Mouse (Mus musculus) hindbrain, embryonic 12.5 days (tissue): ENCODE data around the gene Spef1. TPM values are rescaled to one million over a fixed set of nuclear protein-coding genes. Genes with fewer than 3 reads are reported as not detected.

Experiments
- polyA plus RNA-seq: library from polyadenylated mRNA; unstranded; fragments of >200 nt; fragmentation: Nextera tagmentation; extraction: Ambion mirVana; gene quantifications from 2 replicates; pipeline ENCODE4 v1.2.1, GENCODE M21; 2016

Spef1 gene
- polyA plus RNA-seq, 1 experiment from 2014 or later = 8.9 TPM

Other genes with a start within 250 kb of the Spef1 start
- 10.8 and 14.9 TPM in 2 replicates for gene Gfra4, start 144.2 kb downstream of the Spef1 start, polyA plus RNA-seq
- 2.3 and 4.3 TPM in 2 replicates for gene Adam33, start 123.5 kb downstream of the Spef1 start, polyA plus RNA-seq
- gene Siglec1, start 100.5 kb downstream of the Spef1 start, polyA plus RNA-seq = 0.08 and 0.20 TPM in 2 replicates
- gene Hspa12b, start 60.0 kb downstream of the Spef1 start, polyA plus RNA-seq = 8.6 and 8.9 TPM in 2 replicates
- gene Gm11037, start 53.8 kb downstream of the Spef1 start, polyA plus RNA-seq = not detected in 2 replicates
- gene 1700037H04Rik, start 27.2 kb downstream of the Spef1 start, polyA plus RNA-seq = 87.4 and 89.7 TPM in 2 replicates
- gene Cenpb, start 7.2 kb downstream of the Spef1 start, polyA plus RNA-seq = 18.3 and 18.5 TPM in 2 replicates
- gene Cdc25b, start 333 bp downstream of the Spef1 start, polyA plus RNA-seq = 69.8 and 85.7 TPM in 2 replicates
- gene Ap5s1, start 19.8 kb upstream of the Spef1 start, polyA plus RNA-seq = 28.4 and 29.1 TPM in 2 replicates
- 10.6 and 11.6 TPM in 2 replicates for gene Mavs, start 46.8 kb upstream of the Spef1 start, polyA plus RNA-seq
- 57.4 and 62.2 TPM in 2 replicates for gene Pank2, start 75.2 kb upstream of the Spef1 start, polyA plus RNA-seq
- 19.1 and 22.8 TPM in 2 replicates for gene Rnf24, start 165.6 kb upstream of the Spef1 start, polyA plus RNA-seq